Mouse (Mus musculus) yolk sac, embryonic 10.5 days (tissue): ENCODE results near the gene Ghdc.

Experiments
- DNase-seq: peaks from one replicate; pipeline ENCODE4 v3.0.0-alpha.2; 2017; ENCODE audit warnings: low spot score

Gene Ghdc

DNA sequence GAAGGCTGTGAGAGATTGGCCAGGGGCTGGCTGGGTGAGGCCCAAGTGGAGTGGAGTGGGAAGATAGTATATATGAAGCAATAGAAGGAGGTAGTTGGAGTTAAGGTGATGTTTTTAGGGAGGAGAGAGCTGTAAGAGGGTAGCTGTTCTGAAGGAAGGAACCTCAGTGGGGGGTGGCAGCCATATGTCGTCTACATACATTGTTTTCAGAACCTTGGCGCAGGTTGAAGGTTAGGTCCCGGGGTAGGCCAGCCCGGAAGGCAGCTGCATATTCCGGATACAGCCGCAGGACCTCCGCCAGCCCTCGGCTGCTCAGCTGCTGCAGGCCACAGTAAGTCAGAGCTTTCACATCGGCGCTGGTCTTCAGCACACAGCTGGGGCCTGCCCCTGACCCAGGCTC, 24.2 kb downstream of the Ghdc start:
- no peak for DNase-seq

DNA sequence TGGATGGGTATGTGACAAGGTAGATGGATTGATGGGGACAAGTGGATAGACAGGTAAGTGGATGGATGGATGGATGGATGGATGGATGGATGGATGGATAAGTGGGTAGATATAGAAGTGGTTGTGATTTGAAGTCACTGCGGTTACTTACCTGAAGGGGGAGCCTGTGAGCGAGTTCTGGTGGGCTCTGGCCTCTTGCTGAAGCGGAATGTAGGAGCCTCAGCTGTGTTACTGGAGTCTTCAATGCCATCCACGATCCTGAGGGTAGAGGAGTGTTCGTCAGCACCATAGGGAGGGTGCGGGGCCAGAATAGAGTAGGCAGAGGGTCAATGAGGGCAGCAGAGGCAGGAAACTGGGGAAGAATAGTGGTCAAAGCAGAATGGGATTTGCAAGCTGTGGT, 25.7 kb downstream of the Ghdc start:
- DNase-seq, result no peak

- no peak for DNase-seq
Measured at GRCm38 (mm10) chr11:100741348-100741747, 29.4 kb downstream of the Ghdc start.

DNA sequence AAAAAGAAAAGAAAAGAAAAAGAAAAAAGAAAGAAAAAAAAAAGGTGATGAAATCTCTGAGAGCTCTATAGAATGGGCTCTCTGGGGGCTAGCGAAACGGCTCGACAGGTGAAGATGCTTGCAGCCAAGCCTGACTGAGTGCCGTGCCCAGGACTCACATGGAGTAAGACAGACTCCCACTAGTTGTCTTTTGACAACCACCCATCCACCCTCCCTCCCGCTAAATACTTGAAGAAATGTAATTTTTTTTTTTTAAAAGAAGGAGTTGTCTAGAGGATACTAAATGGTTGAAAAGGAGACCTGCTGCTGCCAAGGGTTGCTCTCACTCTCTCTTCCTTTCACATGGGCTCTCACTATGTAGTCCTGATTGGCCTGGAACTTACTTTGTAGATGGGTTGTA, 32.0 kb downstream of the Ghdc start:
- DNase-seq, result no peak

- DNase-seq, result peak; percentile 100
Measured at GRCm38 (mm10) chr11:100738066-100738604, 32.6 kb downstream of the Ghdc start, which contains the start of gene Rab5c. Rab5c (minus strand) TSS chr11:100738215.

- peak; percentile 83 for DNase-seq
Measured at GRCm38 (mm10) chr11:100737105-100737733, 33.5 kb downstream of the Ghdc start.

GRCm38 (mm10) chr11:100736746-100737080, 34.0 kb downstream of the Ghdc start:
- DNase-seq, result peak; percentile 57

- DNase-seq, result no peak
Measured at GRCm38 (mm10) chr11:100735954-100736745, 34.6 kb downstream of the Ghdc start.

DNA sequence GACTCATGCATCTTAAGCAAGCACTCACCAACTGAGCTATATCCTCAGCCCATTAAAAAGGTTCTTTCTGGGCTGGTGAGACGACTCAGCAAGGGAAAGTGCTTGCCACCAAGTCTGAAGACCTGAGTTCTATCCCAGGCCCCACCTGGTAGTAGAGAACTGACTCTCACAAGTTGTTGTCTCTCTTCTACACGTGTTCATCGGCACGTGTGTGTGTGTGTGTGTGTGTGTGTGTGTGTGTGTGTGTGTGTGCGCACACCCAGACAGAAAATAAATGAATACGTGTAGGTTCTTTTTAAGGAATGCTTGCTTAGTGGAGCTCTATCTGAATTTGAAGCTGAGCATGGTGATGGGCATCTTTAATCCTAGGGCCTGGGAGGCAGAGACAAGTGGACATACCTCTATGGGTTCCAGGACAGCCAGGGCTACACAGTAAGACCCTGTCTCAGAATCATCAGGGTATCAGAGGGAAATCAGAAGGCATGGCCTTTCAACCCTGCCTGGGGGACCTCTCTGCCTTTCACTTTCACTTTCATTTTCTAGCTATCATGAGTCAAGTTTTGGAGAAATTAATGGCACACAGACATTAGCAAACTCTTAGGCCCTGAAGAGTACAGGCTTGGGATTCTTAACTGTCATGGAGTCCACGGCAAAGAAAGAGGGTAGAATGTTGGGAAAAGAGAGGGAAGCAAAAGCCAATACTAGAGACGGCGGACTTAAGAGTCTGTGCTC, 35.5 kb downstream of the Ghdc start:
- DNase-seq, result no peak

GRCm38 (mm10) chr11:100730477-100731205, 40.1 kb downstream of the Ghdc start:
- peak; percentile 77 for DNase-seq

DNA sequence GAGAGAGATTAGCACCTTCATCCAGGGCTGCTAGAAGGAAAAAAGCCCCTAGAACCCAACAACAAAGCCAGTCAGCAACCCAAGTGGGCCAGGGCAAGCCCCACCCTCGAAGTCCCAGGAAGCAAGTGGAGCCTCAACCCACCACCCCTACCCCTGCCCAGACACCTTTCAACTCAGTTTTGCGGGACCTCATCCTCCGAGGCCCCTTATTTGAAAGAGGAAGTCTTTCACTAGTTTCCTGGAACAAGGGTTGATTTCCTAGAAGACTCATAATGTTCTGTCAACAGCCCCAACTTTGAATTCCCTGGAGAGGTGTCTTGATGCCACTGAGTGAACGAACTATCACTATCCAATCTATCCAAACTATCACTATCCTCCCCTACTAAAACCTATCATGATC, 40.8 kb downstream of the Ghdc start:
- DNase-seq, result no peak

- DNase-seq, result no peak
Measured at GRCm38 (mm10) chr11:100728601-100729000, 42.2 kb downstream of the Ghdc start.

DNA sequence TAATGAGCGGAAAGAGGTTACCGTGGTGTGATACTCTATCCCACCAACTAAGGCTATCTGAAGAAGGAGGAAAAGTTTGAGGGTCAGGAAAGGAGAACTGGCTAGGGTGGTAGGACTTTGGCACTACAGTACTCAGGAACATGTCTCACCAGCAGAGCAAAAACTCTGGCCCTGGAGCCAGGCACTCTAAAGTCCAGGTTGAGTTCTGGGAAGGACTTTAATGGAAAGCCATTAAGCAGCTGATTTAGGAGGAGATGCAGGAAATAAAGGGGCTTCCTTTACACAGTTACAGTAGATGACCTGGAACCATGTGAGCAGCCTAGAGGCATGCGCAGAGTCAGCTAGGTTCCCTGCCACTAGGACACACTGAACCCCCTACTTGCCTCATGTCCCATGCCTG, 43.6 kb downstream of the Ghdc start:
- DNase-seq, result no peak

GRCm38 (mm10) chr11:100724919-100725512, 45.7 kb downstream of the Ghdc start:
- peak; percentile 74 for DNase-seq

DNA sequence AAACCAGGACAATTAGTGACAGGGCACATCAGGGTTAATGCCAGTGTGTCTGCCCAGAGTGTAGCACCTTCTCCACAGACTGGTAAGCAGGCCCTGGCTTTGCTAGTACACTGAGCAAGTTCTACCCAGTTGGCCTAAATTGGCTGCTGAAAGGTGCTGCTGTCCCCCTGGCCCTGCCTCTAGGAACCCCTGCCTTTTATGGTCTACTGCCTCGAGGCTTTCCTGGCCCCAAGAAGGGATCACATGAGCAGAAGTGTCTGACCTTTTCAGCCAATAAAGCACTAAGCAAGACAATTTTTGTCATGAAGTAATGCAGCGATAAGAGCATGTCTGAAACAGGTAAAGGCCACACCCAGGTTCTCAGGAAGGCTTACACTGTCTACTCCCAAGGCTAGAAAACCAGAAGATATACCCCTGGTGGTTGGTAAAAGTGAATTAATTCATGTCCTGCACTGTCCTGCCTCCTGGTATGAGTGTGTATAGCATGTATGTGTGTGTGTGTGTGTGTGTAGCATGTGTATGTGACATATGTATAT, 48.2 kb downstream of the Ghdc start:
- no peak for DNase-seq

GRCm38 (mm10) chr11:100721776-100722492, 48.8 kb downstream of the Ghdc start:
- no peak for DNase-seq

- DNase-seq, result no peak
Measured at GRCm38 (mm10) chr11:100721254-100721653, 49.5 kb downstream of the Ghdc start.

DNA sequence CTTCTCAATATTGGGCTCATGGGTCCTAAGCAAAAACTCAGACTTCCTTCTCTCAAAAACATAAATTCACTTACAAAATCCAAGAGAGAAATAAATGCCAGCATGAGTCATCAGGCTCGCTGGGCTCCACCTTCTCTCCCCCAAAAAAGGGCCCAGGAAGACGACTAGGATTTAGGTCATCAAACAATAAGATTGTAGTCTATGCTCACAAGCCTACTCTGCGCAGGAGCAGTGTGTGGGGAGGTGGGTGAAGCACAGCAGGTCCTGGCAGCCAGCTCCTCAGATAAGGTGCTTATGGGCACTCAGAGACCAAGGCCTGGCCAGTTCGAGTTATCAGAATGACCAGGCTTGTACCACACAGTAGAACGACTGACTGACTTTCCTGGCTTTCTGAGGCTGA, 50.4 kb downstream of the Ghdc start:
- DNase-seq, result no peak

GRCm38 (mm10) chr11:100719893-100720292, 50.9 kb downstream of the Ghdc start:
- no peak for DNase-seq

DNA sequence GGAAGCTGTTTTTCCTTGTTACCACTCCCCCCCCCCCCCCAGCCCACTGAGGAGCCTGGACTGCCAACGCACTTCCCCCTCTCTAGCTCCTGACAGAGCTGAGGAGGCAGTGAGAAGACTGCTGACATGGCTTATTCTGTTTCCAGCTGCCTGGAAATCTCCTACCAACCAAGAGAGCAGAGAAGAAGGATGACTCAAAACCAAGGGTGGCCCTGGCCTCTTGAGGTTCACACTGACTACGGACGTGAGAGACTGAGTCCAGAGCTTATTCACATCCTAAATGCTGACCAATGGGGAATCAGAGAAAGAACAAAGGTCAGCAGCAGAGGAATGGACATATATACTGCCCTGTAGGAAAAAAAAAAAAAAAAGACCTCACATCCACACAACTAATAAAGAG, 51.4 kb downstream of the Ghdc start:
- peak; percentile 62 for DNase-seq

DNA sequence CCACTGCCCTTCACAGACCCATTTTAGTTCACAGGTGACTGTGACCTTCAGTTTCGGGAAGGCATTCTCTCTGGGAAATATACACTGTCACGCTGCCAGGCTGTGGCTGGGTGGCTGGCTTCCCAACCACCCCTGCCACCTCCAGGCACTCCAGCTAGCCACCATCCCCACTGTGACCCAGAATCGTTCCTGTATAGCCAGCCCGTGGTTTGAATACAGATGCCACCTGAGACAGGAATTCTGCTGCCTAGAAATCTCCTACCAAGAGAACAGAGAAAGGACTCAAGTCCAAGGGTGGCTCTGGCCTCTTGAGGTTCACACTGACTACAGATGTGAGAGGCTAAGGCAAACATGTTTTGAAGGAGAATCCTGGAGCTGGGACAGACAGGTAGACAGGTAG, 51.9 kb downstream of the Ghdc start:
- DNase-seq, result no peak
